Mouse (Mus musculus): ENCODE measurements around the gene Ddx43.
"Not testable (repeated sequence)": the region's sequence is repeated elsewhere in the genome, so short reads cannot be mapped to it uniquely, and the experiment has no call there.

The Ddx43 gene

GRCm38 (mm10) chr9:78395630-78396351 is at the start of gene Ddx43:
Ddx43 (plus strand) TSS chr9:78395777.
- DNase-seq = peak; percentile 8 to 10

- no peak for DNase-seq
Observed at GRCm38 (mm10) chr9:78347004-78347403, 48.6 kb upstream of the Ddx43 start.

GRCm38 (mm10) chr9:78348206-78349004 is 47.2 kb upstream of the Ddx43 start:
- not testable (repeated sequence) for DNase-seq

GRCm38 (mm10) chr9:78349141-78349540 is 46.4 kb upstream of the Ddx43 start:
- DNase-seq = not testable (repeated sequence)

- DNase-seq = not testable (repeated sequence)
Observed at GRCm38 (mm10) chr9:78350007-78350406, 45.6 kb upstream of the Ddx43 start.

GRCm38 (mm10) chr9:78351504-78352220 is 43.9 kb upstream of the Ddx43 start:
- no peak for DNase-seq

GRCm38 (mm10) chr9:78354665-78355578 is 40.7 kb upstream of the Ddx43 start:
- DNase-seq = no peak

- DNase-seq = no peak
Observed at GRCm38 (mm10) chr9:78355611-78356010, 40.0 kb upstream of the Ddx43 start, which contains the start of gene Gsta2. Gsta2 (minus strand) TSS chr9:78355788.

- peak in 1 of 2 experiments; percentile 14 for DNase-seq
Observed at GRCm38 (mm10) chr9:78358053-78358452, 37.5 kb upstream of the Ddx43 start.

- DNase-seq = no peak
Observed at GRCm38 (mm10) chr9:78359750-78360483, 35.7 kb upstream of the Ddx43 start.

GRCm38 (mm10) chr9:78360484-78360872 is 35.1 kb upstream of the Ddx43 start:
- no peak for DNase-seq

GRCm38 (mm10) chr9:78363374-78363773 is 32.2 kb upstream of the Ddx43 start:
- DNase-seq = no peak

- no peak for DNase-seq
Observed at GRCm38 (mm10) chr9:78364701-78365100, 30.9 kb upstream of the Ddx43 start.

- DNase-seq = no peak
Observed at GRCm38 (mm10) chr9:78365850-78366544, 29.6 kb upstream of the Ddx43 start.

- DNase-seq = not testable (repeated sequence)
Observed at GRCm38 (mm10) chr9:78367959-78368358, 27.6 kb upstream of the Ddx43 start, which contains the start of gene Dppa5a. Dppa5a (minus strand) TSS chr9:78368177.

GRCm38 (mm10) chr9:78368671-78369293 is 26.8 kb upstream of the Ddx43 start:
- DNase-seq = no peak

- no peak for DNase-seq
Observed at GRCm38 (mm10) chr9:78369349-78369748, 26.2 kb upstream of the Ddx43 start.

GRCm38 (mm10) chr9:78369786-78370185 is 25.8 kb upstream of the Ddx43 start:
- DNase-seq = no peak

- DNase-seq = no peak
Observed at GRCm38 (mm10) chr9:78371441-78371840, 24.1 kb upstream of the Ddx43 start.

GRCm38 (mm10) chr9:78372827-78373504 is 22.6 kb upstream of the Ddx43 start:
- DNase-seq = no peak
